Mouse (Mus musculus): ENCODE data around the gene Ppm1e.

- TF ChIP-seq CTCF (IDR thresholded peaks at IDR 0.05; ENCODE audit: low read depth) (no peak), EP300 (IDR thresholded peaks at IDR 0.05; ENCODE audit: low read depth) (no peak)
Measured at GRCm38 (mm10) chr11:87270958-87271357, 87.9 kb downstream of the Ppm1e start.

Measured in heart, postnatal 0 days (tissue).